Mouse (Mus musculus) urinary bladder, postnatal 36 days (tissue): ENCODE data around the gene Calm2.

Source experiments
- DNase-seq, 2 experiments: peaks; one replicate each; pipeline ENCODE4 v3.0.0; 2022; ENCODE audit warnings: low spot score in 2 of 2, mixed read lengths in 1 of 2

Calm2 gene

DNA sequence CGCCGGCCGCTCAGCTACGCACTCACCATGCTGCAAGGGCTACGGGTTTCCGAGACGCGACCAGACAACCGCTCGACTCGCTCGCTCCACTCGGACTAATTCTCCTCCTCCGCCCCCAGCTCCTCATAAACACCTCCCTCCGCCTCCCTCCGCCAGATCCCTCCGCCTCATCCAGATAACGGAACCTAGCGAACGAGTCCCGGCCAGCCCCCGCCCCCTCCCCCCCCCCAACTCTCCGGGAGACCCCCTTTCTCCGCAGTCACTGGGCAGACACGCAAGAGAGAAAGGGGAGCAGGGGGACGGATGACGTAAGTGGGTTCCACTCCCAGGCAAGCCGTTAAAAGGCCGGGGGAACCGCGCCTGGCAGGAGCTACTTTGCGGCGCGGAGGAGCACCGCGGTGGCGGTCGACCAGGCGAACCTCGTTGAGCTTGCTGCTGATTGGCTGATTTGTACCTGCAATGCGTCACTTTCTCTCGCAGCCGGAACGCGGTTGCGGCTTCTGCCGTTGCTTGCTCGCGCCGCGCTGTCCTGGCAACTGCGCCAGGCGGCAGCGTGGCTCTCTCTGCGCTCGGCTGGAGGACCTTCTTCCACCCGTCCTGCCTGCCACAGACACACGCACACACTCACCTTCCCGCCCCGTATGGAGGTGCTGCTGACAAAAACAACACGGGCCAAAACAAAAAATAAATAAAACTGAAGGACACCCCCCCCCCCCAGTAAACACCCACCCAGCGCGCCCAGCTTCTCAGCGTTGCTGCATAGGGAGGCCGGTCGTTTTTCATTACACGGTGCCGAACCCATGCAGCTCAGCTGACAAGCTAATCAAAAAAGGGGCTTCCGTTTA, at the start of gene Calm2:
Gene Calm2 (minus strand): TSS at position 169 of the 845 bp plus-strand sequence.
- peak; percentile 94 to 98 for DNase-seq

DNA sequence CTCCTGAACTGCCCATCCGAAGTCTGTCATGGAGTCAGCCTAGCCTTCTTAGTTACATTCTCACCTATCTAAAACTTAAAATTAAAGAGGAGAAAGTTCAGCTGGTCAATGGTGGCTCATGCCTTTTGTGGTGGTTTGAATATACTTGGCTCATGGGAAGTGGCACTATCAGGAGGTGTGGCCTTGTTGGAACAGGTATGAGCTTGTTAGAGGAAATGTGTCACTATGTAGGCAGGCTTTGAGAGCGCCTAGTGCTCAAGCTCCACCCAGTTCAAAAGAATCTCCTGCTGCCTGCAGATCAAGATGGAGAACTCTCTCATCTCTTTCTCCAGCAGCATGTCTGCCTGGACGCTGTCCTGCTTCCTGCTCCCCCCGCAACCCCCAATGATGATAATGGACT, 48.8 kb upstream of the Calm2 start:
- DNase-seq: no peak

DNA sequence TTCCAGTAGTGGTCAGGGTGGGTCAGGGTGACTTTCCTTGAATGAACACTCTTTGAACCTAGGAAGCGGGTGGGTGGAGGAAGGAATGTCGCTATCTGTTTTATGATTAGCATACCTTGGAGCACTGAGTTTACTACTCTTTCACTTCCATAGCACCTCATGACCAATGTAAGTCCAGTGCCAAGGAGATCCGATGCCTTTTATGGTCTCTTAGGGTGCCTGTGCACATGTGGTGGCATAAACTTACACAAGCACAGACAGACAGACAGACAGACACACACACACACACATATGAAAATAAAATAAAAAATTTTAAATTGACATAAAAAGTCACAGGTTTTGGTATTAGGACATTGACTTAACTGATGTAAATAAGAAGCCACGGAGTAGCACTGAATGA, 47.6 kb upstream of the Calm2 start:
- DNase-seq: no peak

DNA sequence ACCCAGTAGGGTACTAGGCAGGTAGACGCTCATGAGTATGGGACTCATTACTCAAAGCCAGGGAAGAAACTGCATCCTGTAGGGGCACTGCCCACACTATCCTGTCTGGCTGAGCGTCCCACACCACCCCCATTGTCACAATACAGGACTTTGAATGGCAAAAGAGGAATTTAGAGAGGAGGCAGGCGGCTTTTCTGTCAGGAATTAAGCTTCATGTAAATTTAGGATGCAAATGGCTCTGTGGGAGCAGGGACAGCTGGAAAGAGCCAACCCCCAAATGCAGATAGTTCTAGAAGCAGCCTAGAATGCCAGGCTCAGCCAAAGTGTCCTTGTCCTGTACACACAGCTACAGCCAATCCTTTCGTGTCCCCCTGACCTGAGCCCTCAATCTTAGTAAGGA, 45.6 kb upstream of the Calm2 start:
- DNase-seq: no peak

DNA sequence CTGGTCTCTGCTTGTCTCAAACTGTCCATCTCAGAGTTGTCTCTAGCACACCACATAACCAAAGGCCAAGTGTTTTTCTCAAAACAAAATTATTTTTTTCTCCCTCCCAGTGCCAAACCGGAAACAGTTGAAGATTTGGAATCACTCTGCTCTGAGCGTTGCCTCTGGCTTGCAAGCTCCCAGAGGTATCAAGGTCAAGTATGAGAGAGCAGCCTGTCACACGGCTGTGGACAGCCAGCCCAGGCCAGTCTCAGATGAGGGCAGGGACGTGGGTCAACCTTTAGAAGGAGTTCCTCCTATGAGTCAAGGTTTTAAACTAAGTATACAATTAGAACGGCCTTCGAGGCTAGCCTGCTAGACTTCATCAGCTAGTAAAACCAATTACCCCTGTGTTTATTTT, 43.6 kb upstream of the Calm2 start:
- peak in 1 of 2 experiments; percentile 12 for DNase-seq

DNA sequence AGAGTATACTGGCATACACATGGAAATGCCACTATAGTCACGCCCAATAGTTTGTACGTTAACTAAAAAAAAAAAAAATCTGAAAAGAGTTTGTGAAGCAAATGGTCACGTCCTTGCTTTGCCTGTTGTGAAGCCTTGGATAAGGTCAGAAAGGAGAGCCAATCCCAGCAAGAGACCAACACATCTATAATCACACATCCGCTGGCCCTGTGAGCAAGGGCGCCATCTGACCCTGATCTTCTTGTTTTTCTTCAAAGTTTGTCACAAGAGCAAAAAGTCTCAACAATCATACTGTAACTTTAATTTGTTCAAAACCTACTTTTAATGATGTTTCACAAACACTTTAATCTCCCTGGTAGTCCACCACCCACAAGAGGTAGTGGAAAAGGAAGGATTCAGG, 39.0 kb upstream of the Calm2 start:
- DNase-seq: no peak

DNA sequence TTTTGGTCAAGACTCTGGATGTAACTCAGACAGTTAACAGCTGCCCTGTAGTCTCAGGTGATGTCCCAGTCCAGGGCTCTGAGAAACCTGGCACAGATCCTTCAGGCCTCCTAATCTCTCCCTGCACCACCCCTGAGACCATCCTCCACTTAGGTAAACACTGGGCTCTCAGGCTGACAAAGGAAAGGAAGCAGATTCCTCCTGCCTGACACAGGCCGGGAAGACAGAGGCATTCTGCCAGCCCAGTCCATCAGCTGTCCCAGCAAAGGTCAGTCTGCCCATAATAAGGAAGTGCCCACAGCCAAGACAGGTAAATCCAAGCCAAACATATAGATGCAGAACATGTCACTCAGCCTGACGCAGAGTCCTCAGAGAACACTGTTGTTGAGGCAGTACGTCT, 36.1 kb upstream of the Calm2 start:
- no peak for DNase-seq

DNA sequence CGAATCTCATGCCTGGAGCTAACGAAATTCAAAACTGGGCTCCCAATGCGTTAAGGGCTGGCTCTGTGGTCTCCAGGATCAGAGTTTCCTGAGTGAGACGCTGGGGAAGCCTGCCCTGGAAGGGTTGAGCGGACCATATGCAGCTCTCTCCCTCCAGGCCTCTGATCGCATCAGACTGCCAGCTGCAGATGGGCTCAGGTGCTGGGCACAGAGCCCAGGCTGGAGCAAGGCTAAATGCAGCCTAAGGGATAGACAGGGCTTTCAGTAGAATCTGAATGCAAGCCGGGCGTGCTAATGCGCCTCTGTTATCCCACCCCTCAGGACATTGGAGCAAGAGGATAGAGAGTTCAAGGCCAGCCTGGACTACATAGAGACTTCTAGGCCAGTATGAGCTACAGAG, 31.8 kb upstream of the Calm2 start:
- DNase-seq: no peak

DNA sequence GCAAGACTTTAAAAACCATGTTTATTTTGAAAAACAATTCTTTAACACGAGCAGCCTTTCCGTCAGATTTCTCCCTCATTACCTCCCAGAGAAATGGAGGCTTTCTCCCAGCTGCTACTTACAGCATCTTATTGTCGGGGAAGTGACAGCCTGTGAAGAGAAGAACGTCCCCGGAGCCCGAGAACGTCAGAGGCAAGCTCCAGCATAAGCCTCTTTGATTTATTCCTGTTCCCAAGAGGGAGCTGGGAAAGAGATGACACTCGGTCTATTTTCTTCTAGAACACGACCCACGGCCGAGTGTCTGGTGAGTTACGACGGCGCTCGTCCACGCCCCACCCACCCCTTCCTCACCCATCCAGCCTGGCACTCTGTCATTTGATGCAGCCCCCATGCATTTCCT, 30.9 kb upstream of the Calm2 start:
- no peak for DNase-seq

DNA sequence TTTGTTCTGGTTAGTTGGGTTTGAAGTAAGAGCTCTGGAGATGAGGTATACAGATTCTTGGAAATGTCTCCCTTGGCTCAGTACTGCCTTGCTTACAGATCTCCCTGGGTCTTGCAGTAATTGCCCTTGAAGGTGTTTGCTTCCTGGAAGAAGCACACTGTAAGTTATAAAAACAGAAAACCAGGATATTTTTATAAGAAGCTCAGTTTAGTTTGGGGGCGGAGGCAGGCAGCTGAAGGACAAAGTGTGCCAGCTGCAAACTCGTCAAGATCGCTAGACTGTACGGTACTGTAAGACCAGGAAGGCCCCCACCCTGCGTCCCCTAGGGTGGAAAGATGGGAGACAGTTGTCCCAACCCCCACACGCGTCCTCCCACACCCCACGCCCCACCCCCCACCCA, 28.6 kb upstream of the Calm2 start:
- no peak for DNase-seq

DNA sequence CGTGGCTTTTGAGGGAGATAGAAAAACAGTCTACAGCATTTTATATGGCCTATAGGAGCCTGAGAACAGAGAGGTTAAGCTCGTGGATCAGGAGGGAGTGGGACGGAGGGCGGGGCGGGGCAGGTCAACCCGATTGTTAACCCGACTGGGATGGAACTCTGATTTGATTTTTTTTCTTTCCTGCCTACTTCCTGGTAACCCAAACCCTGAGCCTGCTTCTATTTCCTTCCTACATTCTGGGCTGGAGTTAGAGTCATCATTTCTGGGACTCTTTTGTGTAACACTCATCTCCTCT, 27.7 kb upstream of the Calm2 start:
- DNase-seq: no peak

DNA sequence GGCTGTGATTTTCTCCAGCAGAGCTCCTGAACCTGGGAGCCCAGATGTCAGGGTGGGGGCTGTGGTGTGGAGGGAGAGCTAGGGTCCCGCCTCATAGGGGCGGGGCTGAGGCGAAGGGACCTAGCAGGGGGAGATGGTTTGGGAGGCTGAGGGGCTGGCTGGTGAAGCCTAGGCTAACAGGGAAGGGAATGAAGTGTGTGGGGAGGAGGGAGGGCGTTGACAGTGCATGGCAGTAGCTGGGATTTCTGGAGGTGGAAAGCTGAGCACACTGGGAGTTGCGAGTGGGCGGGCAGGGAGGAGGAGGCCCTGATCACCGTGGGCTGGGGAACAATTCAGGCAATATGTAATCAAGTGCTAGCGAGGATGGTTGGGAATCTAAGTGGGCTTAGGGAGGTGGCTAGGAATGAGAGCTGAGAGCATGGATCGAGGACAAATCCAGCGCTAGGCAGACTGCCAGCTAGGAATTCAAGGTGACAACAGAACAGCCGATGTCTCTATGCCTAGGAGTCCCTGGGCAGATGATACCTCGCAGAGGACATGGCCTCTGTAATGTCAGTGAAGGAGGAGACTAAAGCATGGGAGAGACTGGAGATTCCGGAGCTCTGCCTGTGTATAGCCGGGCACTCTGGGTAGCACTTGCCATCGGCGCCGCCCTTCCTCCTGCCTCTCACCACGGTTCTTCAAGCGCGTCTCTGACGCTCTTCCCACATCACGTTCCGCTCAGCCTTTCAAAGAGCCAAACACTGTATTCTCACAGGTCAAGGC, 27.2 kb upstream of the Calm2 start:
- DNase-seq: peak in 1 of 2 experiments; percentile 26

DNA sequence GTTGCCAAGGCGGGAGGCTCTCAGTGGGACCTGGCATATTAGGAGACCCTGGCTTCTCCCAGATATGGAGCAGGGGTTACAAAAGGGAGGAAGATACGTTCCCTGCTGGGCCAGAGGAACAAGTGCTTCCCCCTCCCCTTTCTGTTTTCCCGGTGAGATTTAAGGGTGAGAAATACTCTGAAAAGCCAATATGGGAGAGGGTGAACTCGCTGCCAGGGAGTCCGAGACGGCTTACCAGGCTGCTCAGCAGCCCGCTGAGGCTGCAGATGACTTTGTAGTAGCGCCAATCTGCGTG, 26.7 kb upstream of the Calm2 start:
- no peak for DNase-seq

DNA sequence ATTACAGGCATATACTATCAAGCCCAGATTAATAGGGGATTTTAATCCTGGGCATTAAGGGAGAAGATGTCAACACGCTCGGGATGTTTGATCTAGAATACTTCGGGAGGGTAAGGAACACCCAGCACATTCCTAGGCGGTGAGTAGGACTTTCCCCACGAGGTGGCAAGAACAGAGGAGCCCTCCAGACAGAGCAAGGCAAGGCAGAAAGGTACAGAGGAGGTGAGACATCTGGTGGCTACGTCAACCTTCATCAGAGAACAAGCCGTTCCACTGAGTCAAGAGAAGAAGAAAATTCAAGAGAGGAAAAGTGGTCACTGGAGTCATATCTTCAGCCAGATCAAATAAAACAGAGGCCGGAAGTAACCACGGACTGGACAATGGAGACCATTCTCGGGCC, 26.1 kb upstream of the Calm2 start:
- DNase-seq: no peak

DNA sequence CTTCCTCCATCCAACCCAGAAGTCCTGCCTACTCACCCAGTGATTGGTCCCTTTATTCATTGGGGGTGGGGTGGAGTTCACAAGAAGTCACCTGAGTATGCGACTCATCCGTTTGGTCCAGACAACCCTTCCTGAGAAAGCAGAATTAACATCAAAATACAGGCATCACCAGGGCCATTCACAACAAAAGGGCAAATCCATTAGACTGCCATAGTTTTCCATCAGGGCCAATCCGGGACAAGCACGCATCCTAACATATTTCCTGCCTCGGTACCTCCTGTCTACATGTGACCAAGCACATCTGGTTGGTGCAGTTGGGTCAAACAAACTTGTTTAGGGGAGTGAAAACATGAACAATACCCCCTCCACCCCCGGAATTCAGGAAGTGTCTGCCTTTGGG, 24.9 kb upstream of the Calm2 start:
- no peak for DNase-seq

DNA sequence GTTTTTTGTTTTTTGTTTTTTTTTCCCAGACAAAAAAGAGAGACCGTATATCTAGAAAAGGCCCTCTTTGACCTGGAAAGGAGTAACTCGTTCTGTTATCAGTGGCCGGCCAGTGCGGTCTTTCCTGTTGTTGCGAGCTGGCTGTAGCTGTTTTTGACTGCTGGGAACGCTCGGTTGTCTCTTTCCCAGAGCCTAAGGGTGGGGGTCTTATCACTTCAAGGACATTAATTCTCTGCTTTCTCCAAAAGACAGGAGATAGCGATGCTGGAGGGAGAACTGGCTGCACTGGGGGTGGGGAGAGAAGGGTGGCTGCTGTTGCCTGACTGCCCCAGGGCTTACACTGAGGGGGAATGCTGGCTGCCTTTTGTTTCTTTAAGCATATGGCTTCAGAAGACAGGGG, 24.1 kb upstream of the Calm2 start:
- no peak for DNase-seq

DNA sequence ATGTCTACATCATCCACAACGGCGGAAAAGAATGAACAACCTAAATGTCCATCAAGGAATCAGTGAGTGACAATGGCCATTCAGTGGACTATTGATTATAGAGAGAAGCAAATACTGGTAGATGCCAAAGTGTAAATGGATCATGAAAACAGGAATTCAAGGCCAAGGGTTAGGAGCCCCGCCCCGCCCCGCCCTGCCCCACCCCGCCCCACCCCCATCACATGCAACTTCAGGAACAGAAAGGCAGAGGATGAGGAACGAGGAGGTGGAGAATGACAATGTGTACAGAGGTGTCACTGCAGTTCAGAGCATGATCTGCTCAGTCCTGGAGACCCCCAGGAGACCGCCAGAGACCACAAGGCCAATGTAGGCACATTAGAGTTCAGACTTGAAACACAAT, 23.5 kb upstream of the Calm2 start:
- DNase-seq: no peak

DNA sequence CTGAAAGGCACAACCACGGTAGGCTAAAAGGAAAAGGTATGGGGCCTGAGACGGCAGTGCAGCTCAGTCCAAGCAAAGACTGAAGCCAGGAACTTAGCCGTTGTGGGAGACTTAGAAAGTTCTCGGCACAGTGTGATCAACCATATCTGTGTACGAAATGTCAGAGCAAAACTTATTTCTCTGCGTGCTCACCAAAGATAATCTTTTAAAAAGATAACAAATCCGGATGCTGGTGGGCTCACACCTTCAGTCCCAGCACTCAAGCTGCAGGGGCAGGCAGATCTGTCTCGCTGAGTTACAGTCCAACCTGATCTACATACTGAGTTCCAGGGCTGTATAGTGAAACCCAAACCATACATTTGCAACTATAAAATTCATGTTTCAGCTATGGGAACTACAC, 22.7 kb upstream of the Calm2 start:
- DNase-seq: no peak

DNA sequence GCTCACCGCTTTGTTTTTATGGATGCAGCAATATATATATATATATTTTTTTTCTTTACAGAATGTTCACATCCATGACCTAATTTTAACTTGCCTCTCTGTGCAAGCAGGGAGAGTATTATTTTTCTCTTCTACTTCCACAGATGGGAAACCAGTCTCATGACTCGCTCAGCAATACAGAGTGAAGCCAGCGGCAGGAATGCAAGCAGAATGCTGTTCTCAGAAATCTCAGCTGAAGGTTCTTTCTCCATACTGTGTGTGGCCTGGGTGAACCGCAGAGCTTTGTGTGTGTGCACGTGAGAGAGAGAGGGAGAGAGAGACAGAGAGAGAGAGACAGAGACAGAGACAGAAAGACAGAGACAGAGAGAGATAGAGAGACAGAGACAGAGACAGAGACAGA, 21.9 kb upstream of the Calm2 start:
- no peak for DNase-seq

DNA sequence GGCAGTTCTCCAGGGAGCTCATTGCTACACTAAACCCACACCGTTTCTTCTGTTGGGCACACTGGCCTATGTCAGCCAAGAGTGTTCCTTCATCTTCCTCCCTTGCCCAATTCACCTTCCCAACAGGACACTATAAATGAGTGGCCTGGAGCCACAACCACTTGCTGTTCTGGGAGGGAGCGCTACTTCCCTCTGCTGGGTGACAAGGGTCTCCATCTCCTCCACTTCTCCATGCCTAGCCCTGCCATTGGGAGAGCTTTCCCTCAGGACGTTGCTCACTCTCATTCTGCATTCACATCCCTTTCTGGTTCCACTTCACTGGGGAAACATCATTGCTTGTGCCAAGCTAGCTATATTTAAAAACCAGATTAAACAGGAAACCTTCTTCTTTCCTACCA, 14.8 kb upstream of the Calm2 start:
- no peak for DNase-seq

DNA sequence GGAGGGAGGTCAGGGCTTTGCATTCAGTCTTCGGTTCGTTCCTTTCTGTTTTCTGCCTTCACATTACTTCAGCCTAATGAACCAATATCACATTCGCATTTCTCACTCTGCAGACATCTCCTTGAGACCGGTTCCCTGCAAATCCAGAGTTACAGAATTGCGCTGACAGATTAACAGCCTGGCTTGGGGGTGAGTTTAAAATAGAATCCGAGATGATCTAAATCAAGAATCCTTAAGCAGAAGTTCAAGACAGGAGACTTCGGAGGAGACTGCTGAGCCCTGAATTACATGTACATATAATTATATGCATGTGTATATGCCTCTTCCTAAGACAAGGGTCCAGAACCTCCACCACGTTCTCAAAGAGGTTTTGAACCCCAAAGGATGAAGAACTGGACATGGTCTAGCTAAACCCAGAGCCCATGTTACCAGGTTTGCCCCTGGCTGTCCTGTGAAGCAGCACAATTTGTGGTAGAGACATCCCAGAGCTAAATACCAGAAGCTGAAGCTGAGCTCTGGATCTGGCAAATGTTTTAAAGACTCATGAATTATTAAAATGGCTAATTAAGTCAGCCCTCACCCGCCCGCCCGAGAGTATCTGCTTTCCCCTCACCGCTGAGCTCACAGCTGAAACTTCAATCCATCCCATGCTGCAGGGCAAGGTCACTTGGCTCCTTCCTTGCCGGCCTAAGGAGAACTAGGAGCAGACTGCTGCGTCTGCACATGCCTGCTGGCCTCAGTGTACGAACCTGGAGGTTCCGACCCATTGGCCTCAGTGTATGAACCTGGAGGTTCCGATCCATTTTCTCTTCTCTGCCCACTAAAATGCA, 14.1 kb upstream of the Calm2 start:
- DNase-seq: no peak

DNA sequence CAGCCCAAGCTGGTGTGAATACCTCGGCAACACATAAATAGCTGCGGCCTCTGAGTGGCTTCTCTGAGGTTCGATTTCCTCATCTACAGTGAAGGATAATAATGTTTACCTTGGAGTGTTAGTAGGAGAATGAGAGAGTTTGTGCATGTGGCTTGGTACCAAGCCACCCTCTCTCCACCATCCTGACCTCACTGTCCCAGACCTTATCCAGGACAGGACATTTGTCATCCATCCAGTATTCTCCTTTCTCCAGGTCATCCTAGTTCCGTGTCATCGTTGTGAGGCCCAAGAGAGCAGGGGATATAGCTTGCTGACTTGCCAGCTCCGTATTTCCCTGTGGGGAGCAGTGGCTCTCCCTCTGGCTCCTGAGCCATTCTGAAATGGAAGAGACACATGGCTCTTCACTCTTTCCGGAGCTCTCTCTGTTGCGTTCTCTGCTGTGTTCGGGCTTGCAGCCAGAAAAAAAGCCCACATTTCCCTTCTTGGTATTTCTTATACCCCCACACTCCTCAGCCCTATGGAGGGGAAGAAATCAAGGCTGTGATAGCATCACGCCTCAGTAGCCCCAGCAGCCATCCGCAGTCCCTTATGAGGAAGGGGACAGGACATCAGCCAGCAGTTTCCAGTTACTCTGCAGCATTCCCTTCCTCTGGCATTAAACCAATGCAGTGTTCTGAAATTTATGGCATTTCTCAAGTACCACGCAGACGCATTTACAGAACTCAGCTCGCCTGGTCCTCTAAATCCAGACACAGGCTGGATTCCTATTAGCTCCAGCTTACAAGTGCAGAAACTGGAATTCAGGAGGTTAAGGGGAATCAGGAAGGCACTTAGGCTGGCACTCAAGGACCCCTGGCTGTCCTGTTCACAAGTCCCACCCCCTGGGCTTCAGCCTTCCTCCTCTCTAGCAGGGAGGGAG, 13.3 kb upstream of the Calm2 start:
- DNase-seq: no peak
